Mouse (Mus musculus): ENCODE results near the gene Palld. TPM values are rescaled to one million over a fixed set of nuclear protein-coding genes. Genes with fewer than 3 reads are reported as not detected.

The Palld gene
- 1 to 10 TPM; 6.6 to 6.7 TPM for total RNA-seq (2021)
- long read RNA-seq, experiment 1, full-length matches to known transcripts, result 4 of 9 reads
- long read RNA-seq, experiment 1, partial matches to known transcripts, result 1 of 9 reads
- long read RNA-seq, experiment 1, other reads (novel, unspliced or antisense), result 4 of 9 reads
- long read RNA-seq, experiment 2, partial matches to known transcripts, result 1 of 5 reads
- long read RNA-seq, experiment 2, other reads (novel, unspliced or antisense), result 4 of 5 reads

DNA sequence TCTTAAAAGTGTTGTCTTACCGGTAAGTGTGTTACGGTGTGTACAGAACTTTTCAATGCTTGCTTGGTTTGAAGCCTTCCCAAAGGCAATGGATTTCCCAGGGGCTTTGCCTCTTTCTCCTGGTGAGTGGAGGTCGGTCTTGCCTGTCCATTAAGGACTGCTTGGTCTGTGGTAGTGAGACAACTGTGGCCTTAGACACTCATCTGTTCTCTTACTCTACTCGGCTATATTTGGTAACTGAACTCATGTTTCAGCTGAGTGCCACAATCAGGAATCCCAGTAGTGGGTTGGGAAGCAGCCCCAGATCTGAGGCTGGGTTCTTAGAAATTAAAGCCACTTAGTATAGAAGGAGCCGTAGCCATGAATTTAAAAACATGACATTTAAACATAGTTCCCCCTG is at the start of gene Palld:
Gene Palld (minus strand): TSS at position 170 of the 400 bp plus-strand sequence.
- no peak for TF ChIP-seq CTCF (conservative IDR thresholded peaks at IDR 0.05)
- no peak for DNase-seq (ENCODE audit: low spot score in 2 of 2)
- Histone ChIP-seq H3K4me3 (no peak within 1 kb of the TSS), H3K27ac (no peak within 1 kb of the TSS)

GRCm38 (mm10) chr8:61937576-61937975 is 35.1 kb upstream of the Palld start:
- Histone ChIP-seq H3K4me3 (no peak overlapping the region), H3K27ac (no peak overlapping the region)
- no peak for TF ChIP-seq CTCF (conservative IDR thresholded peaks at IDR 0.05)
- no peak for DNase-seq (ENCODE audit: low spot score in 2 of 2)

DNA sequence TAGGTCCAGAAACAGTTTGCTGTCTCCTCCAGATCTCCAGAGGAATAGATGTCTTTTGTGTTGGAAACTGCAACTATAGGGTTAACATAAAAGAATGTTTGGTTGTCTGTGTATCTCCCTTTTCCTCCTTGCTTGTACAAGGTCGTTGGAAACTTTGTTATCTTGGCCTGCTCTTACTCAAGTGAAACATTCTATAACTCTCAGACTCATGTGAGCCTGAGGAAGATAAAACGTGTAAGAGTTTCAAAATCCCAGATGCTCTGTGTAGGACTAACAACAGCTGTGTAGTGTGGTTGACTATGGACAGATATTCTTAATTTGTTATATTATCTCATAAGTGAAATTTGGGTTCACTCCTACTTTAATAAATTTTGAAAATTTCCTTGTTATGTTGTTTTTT is 30.8 kb upstream of the Palld start:
- Histone ChIP-seq H3K4me3 (no peak overlapping the region), H3K27ac (no peak overlapping the region)
- TF ChIP-seq CTCF (conservative IDR thresholded peaks at IDR 0.05), result no peak
- no peak for DNase-seq (ENCODE audit: low spot score in 2 of 2)

DNA sequence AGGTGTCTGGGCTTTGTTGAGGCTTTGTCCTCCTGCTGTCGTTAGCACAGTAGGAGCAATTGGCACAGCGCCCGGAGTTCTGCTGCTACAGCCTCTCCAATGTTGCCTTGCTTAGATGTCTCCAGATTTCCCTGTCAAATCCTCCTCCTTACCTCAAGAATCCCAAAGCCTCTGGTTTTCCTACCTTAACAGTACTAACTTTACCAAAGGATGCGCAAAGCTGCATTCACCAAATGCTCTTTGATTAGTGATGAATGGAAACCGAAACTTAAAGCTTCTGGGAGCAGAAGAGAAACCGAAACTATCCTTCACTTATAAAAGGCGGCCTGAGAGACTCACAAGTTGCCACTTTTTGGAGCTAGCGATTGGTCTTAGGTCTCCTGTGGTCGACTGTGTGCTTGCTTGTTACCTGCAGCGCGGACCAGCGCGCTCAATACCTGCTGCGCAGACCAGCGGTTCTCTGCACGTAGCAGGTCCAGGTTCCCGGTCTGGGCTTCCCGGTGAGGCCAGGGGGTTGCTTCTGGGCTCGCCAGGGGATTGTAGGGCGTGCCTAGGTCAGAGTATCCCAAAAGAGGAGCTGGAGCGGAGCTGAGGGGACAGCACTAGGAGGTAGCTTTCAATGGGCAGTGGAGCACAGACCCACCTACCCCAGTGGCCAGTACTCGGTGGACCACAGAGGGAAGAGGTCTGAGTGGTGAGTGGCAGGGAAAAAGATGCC is 25.4 kb upstream of the Palld start, which contains the start of gene Ddx60:
Gene Ddx60 (plus strand): TSS at position 311 of the 718 bp plus-strand sequence.
- TF ChIP-seq CTCF (conservative IDR thresholded peaks at IDR 0.05), result no peak
- DNase-seq (ENCODE audit: low spot score in 2 of 2), result peak; percentile 31 to 38
- H3K4me3 ChIP-seq, result peak within 1 kb of the TSS; percentile 67
- peak within 1 kb of the TSS; percentile 84 for H3K27ac ChIP-seq

DNA sequence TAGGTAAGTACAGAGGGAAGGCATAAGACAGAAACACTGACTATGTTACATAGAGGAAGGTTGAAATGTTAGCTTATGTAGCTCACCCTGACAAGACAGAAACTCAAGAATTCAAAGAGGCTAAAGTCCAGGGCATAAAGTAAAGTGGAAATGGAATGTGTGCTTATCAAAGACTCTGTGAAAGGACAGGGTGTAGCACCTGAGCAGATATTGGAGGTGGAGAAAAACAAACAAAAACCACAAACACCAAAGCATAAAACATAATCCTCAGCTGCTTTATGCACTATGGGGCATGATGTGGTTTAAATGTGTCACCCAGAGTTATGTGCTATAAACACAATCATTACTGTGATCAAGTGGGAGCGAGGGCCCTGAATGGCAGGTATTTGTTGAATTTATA is 22.0 kb upstream of the Palld start:
- TF ChIP-seq CTCF (conservative IDR thresholded peaks at IDR 0.05), result no peak
- DNase-seq (ENCODE audit: low spot score in 2 of 2), result no peak

DNA sequence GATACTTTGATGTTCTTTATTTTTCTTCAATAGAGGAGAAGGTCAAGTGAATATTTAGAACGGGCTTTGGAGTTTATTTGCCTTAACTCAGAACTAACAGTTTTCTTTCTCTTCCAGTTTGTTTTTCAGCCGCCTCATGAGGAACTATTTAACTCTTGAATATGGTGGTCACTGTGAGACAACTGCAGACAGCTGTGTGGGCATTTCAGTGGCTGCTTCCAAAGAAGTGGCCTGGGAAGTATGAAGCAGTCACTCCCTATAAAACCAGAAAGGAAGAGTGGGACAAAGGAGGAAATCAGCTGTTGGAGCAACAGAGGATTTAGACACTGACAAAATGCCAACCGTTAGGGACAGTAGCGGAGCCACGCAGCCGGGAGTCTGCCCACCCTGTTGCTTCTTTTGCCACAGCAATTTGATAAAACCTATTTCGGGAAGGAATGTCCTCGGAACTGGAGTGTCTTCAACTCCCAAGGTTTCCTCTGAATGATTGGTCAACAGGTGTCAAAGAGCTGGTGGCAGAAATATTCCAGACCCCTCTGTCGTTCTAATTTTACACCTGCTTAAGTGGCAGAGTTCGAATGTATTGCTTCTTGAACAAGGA is 19.1 kb upstream of the Palld start:
- no peak overlapping the region for H3K4me3 ChIP-seq
- no peak for DNase-seq (ENCODE audit: low spot score in 2 of 2)
- no peak overlapping the region for H3K27ac ChIP-seq
- no peak for TF ChIP-seq CTCF (conservative IDR thresholded peaks at IDR 0.05)

More for the DNA sequence above, 22.0 kb upstream of the Palld start:
- Histone ChIP-seq H3K27ac (no peak overlapping the region), H3K4me3 (no peak overlapping the region)

- no peak overlapping the region for H3K27ac ChIP-seq
- no peak for DNase-seq (ENCODE audit: low spot score in 2 of 2)
- TF ChIP-seq CTCF (conservative IDR thresholded peaks at IDR 0.05), result no peak
- H3K4me3 ChIP-seq, result no peak overlapping the region
These were observed 17.9 kb upstream of the Palld start for GRCm38 (mm10) chr8:61920389-61920788.

- no peak for DNase-seq (ENCODE audit: low spot score in 2 of 2)
- no peak overlapping the region for H3K27ac ChIP-seq
- no peak overlapping the region for H3K4me3 ChIP-seq
- no peak for TF ChIP-seq CTCF (conservative IDR thresholded peaks at IDR 0.05)
These were observed 16.8 kb upstream of the Palld start for GRCm38 (mm10) chr8:61919145-61919788.

DNA sequence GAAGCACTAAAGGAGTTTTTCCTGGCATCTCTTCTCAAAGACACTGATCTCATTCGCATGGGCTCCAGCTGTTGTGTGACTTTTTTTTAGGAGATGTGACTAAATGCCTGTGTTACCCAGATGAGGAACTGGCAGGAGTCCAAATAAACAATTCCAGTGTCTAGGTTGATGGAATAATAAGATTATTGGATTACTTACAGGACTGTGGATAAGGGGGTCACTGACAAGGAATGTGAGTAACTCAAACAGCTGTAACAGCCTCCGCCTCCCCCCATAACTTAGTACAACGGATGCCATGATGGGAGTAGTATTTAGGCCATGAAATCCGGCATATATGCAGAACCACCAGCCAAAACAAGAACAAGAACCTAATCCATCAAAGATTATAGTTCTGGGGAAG is 14.8 kb upstream of the Palld start:
- DNase-seq (ENCODE audit: low spot score in 2 of 2), result no peak
- TF ChIP-seq CTCF (conservative IDR thresholded peaks at IDR 0.05), result no peak

DNA sequence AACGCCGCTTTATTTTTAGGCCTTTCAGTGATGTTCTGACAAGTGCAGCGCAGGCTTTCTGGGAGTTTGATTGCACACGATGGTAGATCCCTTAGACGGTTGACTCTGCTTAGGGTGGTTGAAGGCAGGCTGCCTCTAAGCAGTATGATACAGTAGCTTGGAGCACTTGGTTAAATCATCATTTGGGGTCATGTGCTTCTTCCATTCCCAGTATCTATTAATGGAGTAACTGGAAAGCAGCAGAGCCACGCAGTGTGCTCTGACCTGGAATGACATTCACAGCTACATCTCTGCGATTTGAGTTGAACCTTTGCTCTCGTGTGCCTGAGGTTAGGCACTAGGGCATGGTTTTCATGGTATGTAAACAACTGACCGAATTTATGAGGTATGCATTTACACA is 11.5 kb upstream of the Palld start:
- no peak overlapping the region for H3K4me3 ChIP-seq

More for the DNA sequence above, 14.8 kb upstream of the Palld start:
- no peak overlapping the region for H3K27ac ChIP-seq
- no peak overlapping the region for H3K4me3 ChIP-seq

DNA sequence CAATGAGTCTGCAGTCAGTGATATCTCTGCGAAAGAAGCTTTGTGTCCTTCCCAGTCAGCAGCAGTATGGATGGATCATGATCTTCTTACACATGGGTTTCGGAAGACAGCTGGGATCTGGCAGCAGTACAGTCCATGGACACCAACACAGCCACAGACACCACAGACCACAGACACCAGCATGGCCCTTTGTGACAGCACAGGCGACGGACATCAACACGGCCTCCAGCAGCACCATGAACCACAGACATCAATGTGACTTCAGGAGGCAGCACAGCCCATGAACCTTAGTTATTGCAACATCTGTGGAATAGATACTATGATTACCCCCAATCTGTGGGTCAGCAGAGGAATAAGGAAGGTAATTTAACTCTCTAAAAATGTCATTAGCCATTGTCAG is 10.3 kb upstream of the Palld start:
- no peak for TF ChIP-seq CTCF (conservative IDR thresholded peaks at IDR 0.05)
- DNase-seq (ENCODE audit: low spot score in 2 of 2), result no peak

More for the DNA sequence above, 11.5 kb upstream of the Palld start:
- no peak overlapping the region for H3K27ac ChIP-seq
- TF ChIP-seq CTCF (conservative IDR thresholded peaks at IDR 0.05), result no peak
- DNase-seq (ENCODE audit: low spot score in 2 of 2), result no peak

DNA sequence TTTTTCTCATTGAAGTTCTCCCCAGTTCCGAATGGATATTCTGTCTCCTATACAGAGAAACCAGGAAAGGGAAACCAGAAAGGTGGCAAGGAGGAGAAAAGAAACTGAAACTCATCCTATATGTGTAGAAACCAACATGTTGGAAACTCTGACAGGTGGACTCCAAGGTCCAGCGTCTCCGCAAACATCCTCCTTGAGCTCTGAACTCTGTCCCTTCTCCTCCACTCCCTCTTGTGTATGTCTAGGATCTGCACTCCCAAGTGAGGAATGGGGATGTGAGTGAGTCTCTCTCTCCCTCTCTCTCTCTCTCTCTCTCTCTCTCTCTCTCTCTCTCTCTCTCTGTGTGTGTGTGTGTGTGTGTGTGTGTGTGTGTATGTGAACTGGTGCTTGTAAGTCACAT is 6.8 kb upstream of the Palld start:
- H3K4me3 ChIP-seq, result no peak overlapping the region
- no peak for DNase-seq (ENCODE audit: low spot score in 2 of 2)
- no peak for TF ChIP-seq CTCF (conservative IDR thresholded peaks at IDR 0.05)
- no peak overlapping the region for H3K27ac ChIP-seq

More for the DNA sequence above, 10.3 kb upstream of the Palld start:
- no peak overlapping the region for H3K4me3 ChIP-seq
- no peak overlapping the region for H3K27ac ChIP-seq

Data from layer of hippocampus, adult 2 months (tissue).